Mouse (Mus musculus): ENCODE results near the gene Rhbdl1. TPM values are rescaled to one million over a fixed set of nuclear protein-coding genes. Genes with fewer than 3 reads are reported as not detected.

Gene Rhbdl1
- polyA plus RNA-seq, 1 experiment: not detected

DNA sequence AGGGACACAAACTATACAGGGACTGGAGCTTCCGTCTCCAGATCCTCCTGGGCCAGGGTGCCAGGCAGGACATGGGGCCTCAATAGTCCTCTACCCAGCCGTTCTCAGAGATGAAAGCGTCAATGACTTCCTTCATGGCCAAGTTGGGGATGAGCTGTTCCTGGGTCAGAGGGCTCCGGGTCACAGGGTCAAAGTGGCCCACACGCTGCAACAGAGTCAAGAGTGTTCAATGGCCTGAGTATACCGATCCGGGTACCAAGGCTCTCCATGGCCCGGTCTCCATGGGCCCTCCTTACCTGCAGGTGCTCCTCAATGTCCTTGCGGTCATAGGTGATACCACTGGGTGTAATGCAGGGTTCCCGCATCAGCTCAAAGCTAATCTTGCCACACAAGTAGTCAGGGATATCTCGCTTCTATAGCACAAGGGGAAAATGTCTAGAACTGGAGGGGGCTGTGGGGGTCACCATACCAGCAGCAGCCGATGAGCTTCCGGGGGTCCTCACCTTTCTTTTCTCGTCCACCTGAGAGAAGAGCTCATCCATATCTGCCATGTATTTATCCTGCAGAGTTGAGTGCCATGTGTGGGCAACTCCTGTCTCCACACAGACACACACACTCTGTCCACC lies 6.2 kb downstream of the Rhbdl1 start:
- Histone ChIP-seq H3K9me3 (replicated peaks; ENCODE audit: control insufficient read depth, insufficient read depth, low read length, poor library complexity, severe bottlenecking) (no peaks in the 10 kb centered on the region), H3K27me3 (ENCODE audit: control insufficient read depth, insufficient read depth, low read length, poor library complexity, severe bottlenecking) (no peaks in the 10 kb centered on the region), H3K4me1 (ENCODE audit: control insufficient read depth, insufficient read depth, low read length) (peaks cover 4% of the 10 kb centered on the region), H3K27ac (ENCODE audit: insufficient read depth, low read length) (no peak overlapping the region), H3K9ac (ENCODE audit: low read depth, poor library complexity, severe bottlenecking) (no peak overlapping the region), H3K36me3 (ENCODE audit: control insufficient read depth, insufficient read depth, low read length, poor library complexity, severe bottlenecking) (peaks cover 16% of the 10 kb centered on the region), H3K4me3 (ENCODE audit: low read depth, low read length) (no peak overlapping the region)
- TF ChIP-seq POLR2A (IDR thresholded peaks at IDR 0.05; ENCODE audit: insufficient read depth, low read length): no peak
- TF ChIP-seq CTCF (IDR thresholded peaks at IDR 0.05; ENCODE audit: low read depth, low read length): no peak
- TF ChIP-seq EP300 (IDR thresholded peaks at IDR 0.05; ENCODE audit: insufficient read depth, low read depth, low read length): no peak

DNA sequence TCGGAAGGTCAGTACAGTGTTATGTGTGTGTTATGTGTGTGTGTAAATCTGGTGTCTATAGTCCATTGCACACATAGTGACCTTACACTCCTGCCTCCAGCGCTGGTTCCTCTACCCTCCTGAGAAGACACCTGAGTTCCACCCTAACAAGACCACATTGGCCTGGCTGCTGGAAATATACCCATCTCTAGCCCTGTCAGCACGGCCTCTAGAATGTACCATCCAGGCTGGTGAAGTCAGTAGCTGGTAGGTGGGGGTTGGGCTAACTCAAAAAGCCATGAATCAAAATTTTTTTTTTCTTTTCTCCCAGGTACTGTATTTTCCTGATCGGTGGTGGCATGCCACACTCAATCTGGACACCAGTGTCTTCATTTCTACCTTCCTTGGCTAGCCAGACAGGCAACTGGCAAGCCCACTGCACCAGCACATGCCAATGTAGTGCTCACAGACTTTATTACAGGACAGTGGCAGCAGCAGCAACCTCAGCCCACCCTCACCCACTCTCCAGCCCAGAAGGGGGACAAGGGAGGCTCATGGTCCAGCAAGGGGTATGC lies 6.8 kb downstream of the Rhbdl1 start:
- no peak overlapping the region for H3K27ac ChIP-seq (ENCODE audit: insufficient read depth, low read length)
- peaks cover 4% of the 10 kb centered on the region for H3K4me1 ChIP-seq (ENCODE audit: control insufficient read depth, insufficient read depth, low read length)
- H3K9ac ChIP-seq (ENCODE audit: low read depth, poor library complexity, severe bottlenecking): no peak overlapping the region

GRCm38 (mm10) chr17:25829558-25830017 lies 7.5 kb downstream of the Rhbdl1 start:
- TF ChIP-seq POLR2A (IDR thresholded peaks at IDR 0.05; ENCODE audit: insufficient read depth, low read length): no peak
- no peak for TF ChIP-seq CTCF (IDR thresholded peaks at IDR 0.05; ENCODE audit: low read depth, low read length)
- no peak for TF ChIP-seq EP300 (IDR thresholded peaks at IDR 0.05; ENCODE audit: insufficient read depth, low read depth, low read length)
- peaks cover under 1% of the 10 kb centered on the region for H3K4me1 ChIP-seq (ENCODE audit: control insufficient read depth, insufficient read depth, low read length)
- H3K9me3 ChIP-seq (replicated peaks; ENCODE audit: control insufficient read depth, insufficient read depth, low read length, poor library complexity, severe bottlenecking): no peaks in the 10 kb centered on the region

More for the DNA sequence above, 6.8 kb downstream of the Rhbdl1 start:
- H3K36me3 ChIP-seq (ENCODE audit: control insufficient read depth, insufficient read depth, low read length, poor library complexity, severe bottlenecking): peaks cover 16% of the 10 kb centered on the region
- TF ChIP-seq POLR2A (IDR thresholded peaks at IDR 0.05; ENCODE audit: insufficient read depth, low read length): no peak
- no peak for TF ChIP-seq EP300 (IDR thresholded peaks at IDR 0.05; ENCODE audit: insufficient read depth, low read depth, low read length)
- no peak for TF ChIP-seq CTCF (IDR thresholded peaks at IDR 0.05; ENCODE audit: low read depth, low read length)
- no peak overlapping the region for H3K4me3 ChIP-seq (ENCODE audit: low read depth, low read length)
- H3K9me3 ChIP-seq (replicated peaks; ENCODE audit: control insufficient read depth, insufficient read depth, low read length, poor library complexity, severe bottlenecking): no peaks in the 10 kb centered on the region
- no peaks in the 10 kb centered on the region for H3K27me3 ChIP-seq (ENCODE audit: control insufficient read depth, insufficient read depth, low read length, poor library complexity, severe bottlenecking)

GRCm38 (mm10) chr17:25828712-25829557 lies 8.2 kb downstream of the Rhbdl1 start, which contains the start of gene Jmjd8:
TSS of gene Jmjd8 (plus strand) at chr17:25828867.
- Histone ChIP-seq H3K4me1 (ENCODE audit: control insufficient read depth, insufficient read depth, low read length) (no peaks in the 10 kb centered on the region), H3K36me3 (ENCODE audit: control insufficient read depth, insufficient read depth, low read length, poor library complexity, severe bottlenecking) (peaks cover 16% of the 10 kb centered on the region), H3K27me3 (ENCODE audit: control insufficient read depth, insufficient read depth, low read length, poor library complexity, severe bottlenecking) (no peaks in the 10 kb centered on the region), H3K9ac (ENCODE audit: low read depth, poor library complexity, severe bottlenecking) (peak within 1 kb of the TSS; percentile 36), H3K27ac (ENCODE audit: insufficient read depth, low read length) (peak within 1 kb of the TSS; percentile 23; the same call in 1 of the 2 replicates), H3K4me3 (ENCODE audit: low read depth, low read length) (peak within 1 kb of the TSS; percentile 81), H3K9me3 (replicated peaks; ENCODE audit: control insufficient read depth, insufficient read depth, low read length, poor library complexity, severe bottlenecking) (no peaks in the 10 kb centered on the region)
- TF ChIP-seq EP300 (IDR thresholded peaks at IDR 0.05; ENCODE audit: insufficient read depth, low read depth, low read length): no peak
- peak; percentile 72 for TF ChIP-seq POLR2A (IDR thresholded peaks at IDR 0.05; ENCODE audit: insufficient read depth, low read length)
- TF ChIP-seq CTCF (IDR thresholded peaks at IDR 0.05; ENCODE audit: low read depth, low read length): peak; percentile 15

More at GRCm38 (mm10) chr17:25829558-25830017, 7.5 kb downstream of the Rhbdl1 start:
- Histone ChIP-seq H3K4me3 (ENCODE audit: low read depth, low read length) (peak overlapping the region; percentile 81), H3K36me3 (ENCODE audit: control insufficient read depth, insufficient read depth, low read length, poor library complexity, severe bottlenecking) (peaks cover 16% of the 10 kb centered on the region), H3K27ac (ENCODE audit: insufficient read depth, low read length) (peak overlapping the region; percentile 23; the same call in 1 of the 2 replicates), H3K27me3 (ENCODE audit: control insufficient read depth, insufficient read depth, low read length, poor library complexity, severe bottlenecking) (no peaks in the 10 kb centered on the region), H3K9ac (ENCODE audit: low read depth, poor library complexity, severe bottlenecking) (peak overlapping the region; percentile 36)

DNA sequence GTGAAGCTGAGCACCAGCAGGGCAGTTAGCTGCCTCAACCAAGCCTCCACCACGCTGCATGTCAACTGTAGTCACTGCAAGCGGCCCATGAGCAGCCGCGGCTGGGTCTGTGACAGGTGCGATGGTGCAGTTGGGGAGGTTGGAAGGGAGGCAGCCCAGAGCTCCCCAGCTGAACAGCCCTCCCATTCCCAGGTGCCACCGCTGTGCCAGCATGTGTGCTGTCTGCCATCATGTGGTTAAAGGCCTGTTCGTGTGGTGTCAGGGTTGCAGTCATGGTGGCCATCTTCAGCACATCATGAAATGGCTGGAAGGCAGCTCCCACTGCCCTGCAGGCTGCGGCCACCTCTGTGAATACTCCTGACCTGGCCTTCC lies 8.9 kb downstream of the Rhbdl1 start:
- Histone ChIP-seq H3K9ac (ENCODE audit: low read depth, poor library complexity, severe bottlenecking) (no peak overlapping the region), H3K27ac (ENCODE audit: insufficient read depth, low read length) (no peak overlapping the region), H3K27me3 (ENCODE audit: control insufficient read depth, insufficient read depth, low read length, poor library complexity, severe bottlenecking) (no peaks in the 10 kb centered on the region), H3K4me1 (ENCODE audit: control insufficient read depth, insufficient read depth, low read length) (no peaks in the 10 kb centered on the region), H3K36me3 (ENCODE audit: control insufficient read depth, insufficient read depth, low read length, poor library complexity, severe bottlenecking) (peaks cover 16% of the 10 kb centered on the region), H3K4me3 (ENCODE audit: low read depth, low read length) (0 out of 2 replicates have a peak overlapping the region, but pooled peaks have one; percentile 81), H3K9me3 (replicated peaks; ENCODE audit: control insufficient read depth, insufficient read depth, low read length, poor library complexity, severe bottlenecking) (no peaks in the 10 kb centered on the region)
- TF ChIP-seq POLR2A (IDR thresholded peaks at IDR 0.05; ENCODE audit: insufficient read depth, low read length): no peak
- no peak for TF ChIP-seq EP300 (IDR thresholded peaks at IDR 0.05; ENCODE audit: insufficient read depth, low read depth, low read length)
- no peak for TF ChIP-seq CTCF (IDR thresholded peaks at IDR 0.05; ENCODE audit: low read depth, low read length)

Data from ES-Bruce4 (cell line).